Mouse (Mus musculus) cortical plate, adult 2 months (tissue): Measurements from ENCODE around the gene A730049H05Rik.

Experiments
- CTCF ChIP-seq: fragments of 200-500 bp; IDR thresholded peaks from 2 replicates; pipeline ENCODE4 v1.5.1; 2011; ENCODE audit warnings: mild to moderate bottlenecking, control low read depth, low read length; ENCODE audit not compliant: insufficient read depth; ENCODE audit errors: extremely low read depth
- POLR2A ChIP-seq: fragments of 200-500 bp; IDR thresholded peaks from 2 replicates; pipeline ENCODE4 v1.6.1; 2011; ENCODE audit warnings: mild to moderate bottlenecking, low read length, control low read depth; ENCODE audit not compliant: insufficient read depth; ENCODE audit errors: extremely low read depth

DNA sequence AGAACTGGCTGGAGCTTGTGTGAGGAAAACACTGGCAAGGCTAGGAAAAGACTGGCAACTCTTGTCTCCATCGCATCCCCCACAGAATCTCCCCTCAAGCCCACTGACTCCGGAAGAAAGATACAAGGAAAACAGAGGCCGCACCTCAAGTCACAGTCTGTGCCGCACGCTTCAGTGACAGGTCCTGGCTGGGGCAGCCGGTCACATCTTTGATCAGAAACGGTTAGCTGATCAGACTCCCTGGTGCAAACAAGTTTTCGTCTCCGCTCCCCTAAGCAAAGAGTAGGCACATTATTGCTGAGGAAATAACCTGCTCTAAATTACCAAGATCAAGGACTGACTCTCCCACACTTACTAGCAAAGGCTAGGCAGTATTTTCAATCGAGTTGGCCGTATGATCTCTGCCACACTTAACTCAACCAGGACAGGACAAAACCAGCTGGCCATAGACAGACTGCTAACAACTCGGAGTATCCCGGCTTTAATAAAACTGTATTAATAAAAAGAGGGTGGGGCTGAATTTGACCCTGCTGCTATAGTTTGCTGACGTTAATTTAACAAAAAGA lies 63.5 kb downstream of the A730049H05Rik start:
- no peak for TF ChIP-seq CTCF
- no peak for TF ChIP-seq POLR2A
